Mouse (Mus musculus) heart, embryonic 11.5 days (tissue): ENCODE data around the gene Zfp777. TPM values are rescaled to one million over a fixed set of nuclear protein-coding genes. Genes with fewer than 3 reads are reported as not detected.
A peak's percentile ranks its signal among the peaks of the same experiment; 100 is the strongest.

Source experiments
- ATAC-seq: fragments of 200-750 bp; cut with Nextera tagmentation; replicated peaks from 2 replicates; pipeline ENCODE4 v1.8.0; 2017; ENCODE audit warnings: moderate library complexity; ENCODE audit not compliant: insufficient number of reproducible peaks, low FRiP score, low TSS enrichment
- H3K27ac ChIP-seq: fragments of 300-500 bp; sonication (generic); 2 replicates; pipeline ENCODE4 v1.5.1; 2014; ENCODE audit warnings: mild to moderate bottlenecking, low read depth, low read length
- H3K27me3 ChIP-seq: fragments of 300-500 bp; sonication (generic); 2 replicates; pipeline ENCODE4 v1.6.1; 2014; ENCODE audit warnings: mild to moderate bottlenecking, low read length, mixed read lengths; ENCODE audit not compliant: control insufficient read depth, insufficient read depth
- H3K36me3 ChIP-seq: fragments of 300-500 bp; sonication (generic); 2 replicates; pipeline ENCODE4 v1.6.1; 2014; ENCODE audit warnings: mild to moderate bottlenecking, low read length, moderate library complexity, mixed read lengths; ENCODE audit not compliant: control insufficient read depth, insufficient read depth
- H3K4me1 ChIP-seq: fragments of 300-500 bp; sonication (generic); 2 replicates; pipeline ENCODE4 v1.6.1; 2014; ENCODE audit warnings: low read length; ENCODE audit not compliant: control insufficient read depth, insufficient read depth
- H3K4me2 ChIP-seq: fragments of 300-500 bp; sonication (generic); 2 replicates; pipeline ENCODE4 v1.6.1; 2014; ENCODE audit warnings: mild to moderate bottlenecking, moderate library complexity
- H3K4me3 ChIP-seq: fragments of 300-500 bp; sonication (generic); 2 replicates; pipeline ENCODE4 v1.5.1; 2014; ENCODE audit warnings: low read depth, low read length
- H3K9ac ChIP-seq: fragments of 300-500 bp; sonication (generic); 2 replicates; pipeline ENCODE4 v1.6.1; 2014; ENCODE audit warnings: mild to moderate bottlenecking, low read depth, low read length, moderate library complexity
- H3K9me3 ChIP-seq: fragments of 300-500 bp; sonication (generic); replicated peaks from 2 replicates; pipeline ENCODE4 v1.6.1; 2016; ENCODE audit warnings: low read length; ENCODE audit not compliant: control insufficient read depth
- WGBS: fragments of 180-500 bp; shearing (Covaris S2); extraction: QIAGEN DNeasy Blood & Tissue Kit; methylation state at CpG from one replicate; pipeline ENCODE4 v1.1.7; 2014; ENCODE audit not compliant: insufficient replicate concordance; 5-methylcytosine and 5-hydroxymethylcytosine counted together
- polyA plus RNA-seq: library from polyadenylated mRNA; unstranded; fragments of >200 nt; fragmentation: Nextera tagmentation; extraction: Ambion mirVana; gene quantifications from 2 replicates; pipeline ENCODE4 v1.2.1, GENCODE M21; 2014

Gene Zfp777
- polyA plus RNA-seq, 1 experiment from 2014 or later = 4.2 TPM

- H3K4me1 ChIP-seq = peaks cover 6% of the 10 kb centered on the region
- no peak overlapping the region for H3K27ac ChIP-seq
- 0 out of 2 replicates have a peak, but pooled peaks cover 3% of the 10 kb centered on the region for H3K27me3 ChIP-seq
- H3K4me2 ChIP-seq = peak overlapping the region; percentile 92
- H3K9ac ChIP-seq = peak overlapping the region; percentile 82; the same call in 1 of the 2 replicates
- H3K9me3 ChIP-seq = no peaks in the 10 kb centered on the region
- peak overlapping the region; percentile 78 for H3K4me3 ChIP-seq
- WGBS = 58% methylated on average over 9 of the region's 9 CpGs
- no peak for ATAC-seq
- H3K36me3 ChIP-seq = no peaks in the 10 kb centered on the region
These were observed 758 bp upstream of the Zfp777 start for GRCm38 (mm10) chr6:48049273-48050065.

GRCm38 (mm10) chr6:48047450-48048351, 1.0 kb downstream of the Zfp777 start:
- Histone ChIP-seq H3K4me2 (peak overlapping the region; percentile 92), H3K36me3 (peaks cover 14% of the 10 kb centered on the region)
- peak; percentile 61 for ATAC-seq

GRCm38 (mm10) chr6:48047114-48047449, 1.6 kb downstream of the Zfp777 start:
- Histone ChIP-seq H3K36me3 (peaks cover 16% of the 10 kb centered on the region), H3K4me1 (peaks cover 6% of the 10 kb centered on the region), H3K27me3 (0 out of 2 replicates have a peak, but pooled peaks cover 3% of the 10 kb centered on the region), H3K4me3 (peak overlapping the region; percentile 78), H3K27ac (no peak overlapping the region), H3K9ac (peak overlapping the region; percentile 82), H3K4me2 (peak overlapping the region; percentile 92), H3K9me3 (no peaks in the 10 kb centered on the region)
- no peak for ATAC-seq
- 8% methylated on average over 12 of the region's 12 CpGs for WGBS

More at GRCm38 (mm10) chr6:48047450-48048351, 1.0 kb downstream of the Zfp777 start:
- Histone ChIP-seq H3K4me1 (peaks cover 6% of the 10 kb centered on the region), H3K27ac (peak overlapping the region; percentile 62; the same call in 1 of the 2 replicates), H3K4me3 (peak overlapping the region; percentile 78), H3K9me3 (no peaks in the 10 kb centered on the region), H3K9ac (peak overlapping the region; percentile 82), H3K27me3 (0 out of 2 replicates have a peak, but pooled peaks cover 3% of the 10 kb centered on the region)
- under 1% methylated on average over 73 of the region's 150 CpGs for WGBS

GRCm38 (mm10) chr6:48032661-48033060, 16.1 kb downstream of the Zfp777 start:
- no peaks in the 10 kb centered on the region for H3K4me1 ChIP-seq
- no peaks in the 10 kb centered on the region; the same call in 1 of the 2 replicates for H3K9me3 ChIP-seq
- H3K9ac ChIP-seq = no peak overlapping the region
- no peak overlapping the region for H3K4me3 ChIP-seq
- H3K4me2 ChIP-seq = no peak overlapping the region
- no peak overlapping the region for H3K27ac ChIP-seq
- no peaks in the 10 kb centered on the region for H3K27me3 ChIP-seq
- no peak for ATAC-seq
- peaks cover 32% of the 10 kb centered on the region for H3K36me3 ChIP-seq

GRCm38 (mm10) chr6:48025905-48026660, 22.6 kb downstream of the Zfp777 start:
- 82% methylated on average over 10 of the region's 10 CpGs for WGBS
- ATAC-seq = no peak
- Histone ChIP-seq H3K4me3 (no peak overlapping the region), H3K4me2 (no peak overlapping the region), H3K9ac (no peak overlapping the region), H3K36me3 (peaks cover 67% of the 10 kb centered on the region), H3K27ac (no peak overlapping the region), H3K4me1 (no peaks in the 10 kb centered on the region), H3K9me3 (peaks cover 34% of the 10 kb centered on the region), H3K27me3 (peaks cover 26% of the 10 kb centered on the region)

- peaks cover 65% of the 10 kb centered on the region for H3K36me3 ChIP-seq
- peaks cover 35% of the 10 kb centered on the region for H3K27me3 ChIP-seq
These were observed 23.7 kb downstream of the Zfp777 start for GRCm38 (mm10) chr6:48024994-48025345.

GRCm38 (mm10) chr6:48024330-48024993, 24.2 kb downstream of the Zfp777 start:
- Histone ChIP-seq H3K4me2 (no peak overlapping the region), H3K9me3 (peaks cover 34% of the 10 kb centered on the region), H3K9ac (no peak overlapping the region), H3K27ac (no peak overlapping the region), H3K36me3 (peaks cover 65% of the 10 kb centered on the region), H3K4me3 (no peak overlapping the region), H3K27me3 (peaks cover 38% of the 10 kb centered on the region), H3K4me1 (no peaks in the 10 kb centered on the region)
- 88% methylated on average over 43 of the region's 43 CpGs for WGBS
- ATAC-seq = no peak

More at GRCm38 (mm10) chr6:48024994-48025345, 23.7 kb downstream of the Zfp777 start:
- Histone ChIP-seq H3K4me3 (no peak overlapping the region), H3K9ac (no peak overlapping the region), H3K4me2 (no peak overlapping the region), H3K27ac (no peak overlapping the region), H3K4me1 (no peaks in the 10 kb centered on the region), H3K9me3 (peaks cover 34% of the 10 kb centered on the region)
- no peak for ATAC-seq
- WGBS = 86% methylated on average over 21 of the region's 21 CpGs

GRCm38 (mm10) chr6:48022672-48023071, 26.0 kb downstream of the Zfp777 start:
- WGBS = 82% methylated on average over 2 of the region's 2 CpGs
- no peak overlapping the region for H3K9ac ChIP-seq
- peaks cover 51% of the 10 kb centered on the region for H3K36me3 ChIP-seq
- no peak overlapping the region for H3K4me2 ChIP-seq
- H3K9me3 ChIP-seq = peaks cover 34% of the 10 kb centered on the region
- no peak overlapping the region for H3K4me3 ChIP-seq
- no peaks in the 10 kb centered on the region for H3K4me1 ChIP-seq
- ATAC-seq = no peak
- H3K27me3 ChIP-seq = peaks cover 54% of the 10 kb centered on the region
- no peak overlapping the region for H3K27ac ChIP-seq
